In genomic region chr4:132352739-132353138, GRCm38 (mm10) we compare ENCODE assay signal across 8 mouse cellular contexts. TPM values are rescaled to one million over a fixed set of nuclear protein-coding genes. Genes with fewer than 3 reads are reported as not detected.
DNase-seq lines count a peak whose midpoint lies in the region; ATAC-seq and TF ChIP-seq lines count a peak whose summit lies in the region.

No protein-coding gene starts in this region.

- no peaks in the 10 kb centered on the region for H3K9me3 ChIP-seq in megakaryocyte, embryonic 14.5 days
- no peaks in the 10 kb centered on the region for H3K9me3 ChIP-seq in heart, embryonic 15.5 days (replicated peaks)
- H3K9me3 ChIP-seq in limb, embryonic 10.5 days (replicated peaks), result no peaks in the 10 kb centered on the region
- no peaks in the 10 kb centered on the region for H3K9me3 ChIP-seq in midbrain, embryonic 15.5 days

- H3K36me3 ChIP-seq in megakaryocyte, embryonic 14.5 days (replicated peaks; ENCODE audit: low read length), result peaks cover 41% of the 10 kb centered on the region
- H3K36me3 ChIP-seq in heart, embryonic 15.5 days, result peaks cover 23% of the 10 kb centered on the region
- H3K36me3 ChIP-seq in limb, embryonic 10.5 days, result peaks cover 53% of the 10 kb centered on the region
- peaks cover 11% of the 10 kb centered on the region; the same call in 1 of the 2 replicates for H3K36me3 ChIP-seq in midbrain, embryonic 15.5 days (replicated peaks)

- DNase-seq in brain, embryonic 14.5 days (ENCODE audit: low read depth), result peak; percentile 15
- DNase-seq in limb, embryonic 10.5 days (ENCODE audit: low spot score), result no peak
- no peak for DNase-seq in spleen, adult 12 weeks (ENCODE audit: low spot score)

- H3K4me2 ChIP-seq in heart, embryonic 15.5 days, result peak overlapping the region; percentile 70
- H3K4me2 ChIP-seq in midbrain, embryonic 15.5 days, result peak overlapping the region; percentile 88

- TF ChIP-seq POLR2A in brain, embryonic 14.5 days (IDR thresholded peaks at IDR 0.05; ENCODE audit: borderline replicate concordance, extremely low read depth, insufficient read depth, insufficient read length, poor library complexity, severe bottlenecking), result no peak

- H3K27ac ChIP-seq in heart, embryonic 15.5 days, result peak overlapping the region; percentile 96
- H3K27ac ChIP-seq in limb, embryonic 10.5 days, result peak overlapping the region; percentile 93
- no peak overlapping the region; the same call in 1 of the 2 replicates for H3K27ac ChIP-seq in midbrain, embryonic 15.5 days

- ATAC-seq in megakaryocyte, adult 5-6 weeks (ENCODE audit: poor library complexity, severe bottlenecking), result no peak
- ATAC-seq in heart, embryonic 15.5 days (replicated peaks; ENCODE audit: insufficient number of reproducible peaks, insufficient read depth, low FRiP score, low read depth), result no peak
- 0 out of 2 replicates have a peak, but pooled peaks have one; percentile 19 for ATAC-seq in midbrain, embryonic 15.5 days (replicated peaks)
- no peak for ATAC-seq in activated CD4-positive, CD25-positive, alpha-beta regulatory T cell, adult 4 months

- TF ChIP-seq CTCF in brain, embryonic 14.5 days (IDR thresholded peaks at IDR 0.05; ENCODE audit: borderline replicate concordance, extremely low read depth, insufficient read depth, insufficient read length), result no peak

- under 1% methylated on average over 14 of the region's 14 CpGs for WGBS in heart, embryonic 15.5 days
- under 1% methylated on average over 14 of the region's 14 CpGs for WGBS in limb, embryonic 10.5 days
- under 1% methylated on average over 14 of the region's 14 CpGs for WGBS in midbrain, embryonic 15.5 days

- H3K4me1 ChIP-seq in megakaryocyte, embryonic 14.5 days, result peaks cover 41% of the 10 kb centered on the region
- H3K4me1 ChIP-seq in heart, embryonic 15.5 days (replicated peaks), result peaks cover 17% of the 10 kb centered on the region
- H3K4me1 ChIP-seq in limb, embryonic 10.5 days, result peaks cover 20% of the 10 kb centered on the region
- H3K4me1 ChIP-seq in midbrain, embryonic 15.5 days, result peaks cover 17% of the 10 kb centered on the region

- H3K9ac ChIP-seq in heart, embryonic 15.5 days, result peak overlapping the region; percentile 86
- H3K9ac ChIP-seq in midbrain, embryonic 15.5 days, result peak overlapping the region; percentile 83

- H3K4me3 ChIP-seq in megakaryocyte, embryonic 14.5 days (replicated peaks), result peak overlapping the region; percentile 96
- peak overlapping the region; percentile 81 for H3K4me3 ChIP-seq in heart, embryonic 15.5 days
- H3K4me3 ChIP-seq in limb, embryonic 10.5 days, result peak overlapping the region; percentile 88
- H3K4me3 ChIP-seq in midbrain, embryonic 15.5 days, result peak overlapping the region; percentile 80

- H3K27me3 ChIP-seq in megakaryocyte, embryonic 14.5 days (replicated peaks), result no peaks in the 10 kb centered on the region
- H3K27me3 ChIP-seq in heart, embryonic 15.5 days, result no peaks in the 10 kb centered on the region
- H3K27me3 ChIP-seq in limb, embryonic 10.5 days (ENCODE audit: low read depth, poor library complexity, severe bottlenecking), result no peaks in the 10 kb centered on the region
- H3K27me3 ChIP-seq in midbrain, embryonic 15.5 days (replicated peaks), result no peaks in the 10 kb centered on the region

RNA-seq across cellular contexts. Expression of gene Rcc1, which starts 0.7 kb away (rescaled TPM):
- 1.2 and 16.4 TPM in 2 replicates for polyA plus RNA-seq in megakaryocyte, embryonic 14.5 days (2012; ENCODE audit: insufficient read depth, low replicate concordance)
- 14.0 TPM in 2 replicates for total RNA-seq in megakaryocyte, adult 5-6 weeks (2015)
- total RNA-seq in megakaryocyte, adult 5-6 weeks (2017), result 20.4 and 21.0 TPM in 2 replicates
- 19.3 and 21.2 TPM in 2 replicates for polyA plus RNA-seq in brain, embryonic 14.5 days (2012; rRNA removed)
- 29.2 and 44.7 TPM in 2 replicates for polyA plus RNA-seq in heart, embryonic 15.5 days (2015; fragmentation: Nextera tagmentation; extraction: Ambion mirVana)
- polyA plus RNA-seq in limb, embryonic 10.5 days (2016; fragmentation: Nextera tagmentation; extraction: Ambion mirVana), result 162 and 192 TPM in 2 replicates
- 36.4 and 39.0 TPM in 2 replicates for polyA plus RNA-seq in midbrain, embryonic 15.5 days (2015; fragmentation: Nextera tagmentation; extraction: Ambion mirVana)
- 10 to 100 TPM in 1 of 2 experiments, 1 to 10 TPM in 1; 9.5 to 25.2 TPM for polyA plus RNA-seq in activated CD4-positive, CD25-positive, alpha-beta regulatory T cell, adult 4 months (2017; shearing (Covaris generic))

RNA-seq across cellular contexts. Expression of gene Trnau1ap, which starts 23.4 kb away (rescaled TPM):
- polyA plus RNA-seq in megakaryocyte, embryonic 14.5 days (2012; ENCODE audit: insufficient read depth, low replicate concordance), result 20.9 and 58.9 TPM in 2 replicates
- 25.3 and 32.6 TPM in 2 replicates for total RNA-seq in megakaryocyte, adult 5-6 weeks (2015)
- total RNA-seq in megakaryocyte, adult 5-6 weeks (2017), result 22.6 and 25.7 TPM in 2 replicates
- 22.2 and 30.5 TPM in 2 replicates for polyA plus RNA-seq in brain, embryonic 14.5 days (2012; rRNA removed)
- polyA plus RNA-seq in heart, embryonic 15.5 days (2015; fragmentation: Nextera tagmentation; extraction: Ambion mirVana), result 63.4 and 71.3 TPM in 2 replicates
- polyA plus RNA-seq in limb, embryonic 10.5 days (2016; fragmentation: Nextera tagmentation; extraction: Ambion mirVana), result 89.2 and 90.1 TPM in 2 replicates
- polyA plus RNA-seq in midbrain, embryonic 15.5 days (2015; fragmentation: Nextera tagmentation; extraction: Ambion mirVana), result 71.2 and 84.6 TPM in 2 replicates
- polyA plus RNA-seq in activated CD4-positive, CD25-positive, alpha-beta regulatory T cell, adult 4 months (2017; shearing (Covaris generic)), result 10 to 100 TPM; 36.0 to 41.5 TPM

RNA-seq across cellular contexts. Expression of gene Rab42, which starts 49.6 kb away (rescaled TPM):
- not detected in 2 replicates for polyA plus RNA-seq in megakaryocyte, embryonic 14.5 days (2012; ENCODE audit: insufficient read depth, low replicate concordance)
- not detected in 2 replicates for total RNA-seq in megakaryocyte, adult 5-6 weeks (2015)
- total RNA-seq in megakaryocyte, adult 5-6 weeks (2017), result not detected in 2 replicates
- polyA plus RNA-seq in brain, embryonic 14.5 days (2012; rRNA removed), result 0.66 and 0.82 TPM in 2 replicates
- polyA plus RNA-seq in heart, embryonic 15.5 days (2015; fragmentation: Nextera tagmentation; extraction: Ambion mirVana), result 1.5 and 2.0 TPM in 2 replicates
- polyA plus RNA-seq in limb, embryonic 10.5 days (2016; fragmentation: Nextera tagmentation; extraction: Ambion mirVana), result 0.68 and 1.4 TPM in 2 replicates
- 2.0 and 2.4 TPM in 2 replicates for polyA plus RNA-seq in midbrain, embryonic 15.5 days (2015; fragmentation: Nextera tagmentation; extraction: Ambion mirVana)
- not detected for polyA plus RNA-seq in activated CD4-positive, CD25-positive, alpha-beta regulatory T cell, adult 4 months (2017; shearing (Covaris generic))
